Mouse (Mus musculus) embryonic facial prominence, embryonic 11.5 days (tissue): ENCODE data around the gene Smad1. TPM values are rescaled to one million over a fixed set of nuclear protein-coding genes. Genes with fewer than 3 reads are reported as not detected.

Experiments used
- ATAC-seq: fragments of 200-750 bp; cut with Nextera tagmentation; replicated peaks from 2 replicates; pipeline ENCODE4 v1.8.0; 2017; ENCODE audit warnings: low read depth; ENCODE audit not compliant: insufficient number of reproducible peaks, low FRiP score, low TSS enrichment
- DNase-seq: peaks from one replicate; pipeline ENCODE4 v3.0.0-alpha.2; 2015; ENCODE audit warnings: low spot score
- H3K27ac ChIP-seq: fragments of 300-500 bp; sonication (generic); replicated peaks from 2 replicates; pipeline ENCODE4 v1.5.1; 2014; ENCODE audit warnings: mild to moderate bottlenecking, low read depth, low read length, control low read depth
- H3K27me3 ChIP-seq: fragments of 300-500 bp; sonication (generic); 2 replicates; pipeline ENCODE4 v1.6.1; 2014; ENCODE audit warnings: mild to moderate bottlenecking, low read length, moderate library complexity, mixed read lengths; ENCODE audit not compliant: control insufficient read depth, insufficient read depth
- H3K36me3 ChIP-seq: fragments of 300-500 bp; sonication (generic); replicated peaks from 2 replicates; pipeline ENCODE4 v1.6.1; 2014; ENCODE audit warnings: low read depth, mild to moderate bottlenecking, low read length, moderate library complexity, mixed read lengths; ENCODE audit not compliant: control insufficient read depth, insufficient read depth
- H3K4me1 ChIP-seq: fragments of 300-500 bp; sonication (generic); 2 replicates; pipeline ENCODE4 v1.6.1; 2014; ENCODE audit warnings: low read length, mixed read lengths; ENCODE audit not compliant: control insufficient read depth, insufficient read depth
- H3K4me2 ChIP-seq: fragments of 300-500 bp; sonication (generic); 2 replicates; pipeline ENCODE4 v1.6.1; 2014; ENCODE audit warnings: low read depth, mild to moderate bottlenecking, control low read depth, low read length, moderate library complexity
- H3K4me3 ChIP-seq: fragments of 300-500 bp; sonication (generic); 2 replicates; pipeline ENCODE4 v1.5.1; 2014; ENCODE audit warnings: low read depth, low read length, control low read depth
- H3K9ac ChIP-seq: fragments of 300-500 bp; sonication (generic); replicated peaks from 2 replicates; pipeline ENCODE4 v1.6.1; 2014; ENCODE audit warnings: mild to moderate bottlenecking, control low read depth, low read length
- H3K9me3 ChIP-seq: fragments of 300-500 bp; sonication (generic); replicated peaks from 2 replicates; pipeline ENCODE4 v1.6.1; 2016; ENCODE audit warnings: mild to moderate bottlenecking, low read length, inconsistent platforms, mixed read lengths; ENCODE audit not compliant: control insufficient read depth
- WGBS: fragments of 180-500 bp; shearing (Covaris S2); extraction: QIAGEN DNeasy Blood & Tissue Kit; methylation state at CpG from one replicate; pipeline ENCODE4 v1.1.7; 2014; 5-methylcytosine and 5-hydroxymethylcytosine counted together
- polyA plus RNA-seq: library from polyadenylated mRNA; unstranded; fragments of >200 nt; fragmentation: Nextera tagmentation; extraction: Ambion mirVana; gene quantifications from 2 replicates; pipeline ENCODE4 v1.2.1, GENCODE M21; 2014

Gene Smad1
- polyA plus RNA-seq, 1 experiment from 2014 or later = 63.5 TPM

- Histone ChIP-seq H3K36me3 (no peaks in the 10 kb centered on the region), H3K9me3 (no peaks in the 10 kb centered on the region), H3K4me3 (no peak overlapping the region), H3K9ac (no peak overlapping the region), H3K4me2 (no peak overlapping the region), H3K27me3 (no peaks in the 10 kb centered on the region), H3K27ac (no peak overlapping the region), H3K4me1 (peaks cover 8% of the 10 kb centered on the region)
- 84% methylated on average over 1 of the region's 1 CpGs for WGBS
- ATAC-seq = no peak
- DNase-seq = no peak
These were observed 18.9 kb downstream of the Smad1 start for GRCm38 (mm10) chr8:79380386-79380785.

DNA sequence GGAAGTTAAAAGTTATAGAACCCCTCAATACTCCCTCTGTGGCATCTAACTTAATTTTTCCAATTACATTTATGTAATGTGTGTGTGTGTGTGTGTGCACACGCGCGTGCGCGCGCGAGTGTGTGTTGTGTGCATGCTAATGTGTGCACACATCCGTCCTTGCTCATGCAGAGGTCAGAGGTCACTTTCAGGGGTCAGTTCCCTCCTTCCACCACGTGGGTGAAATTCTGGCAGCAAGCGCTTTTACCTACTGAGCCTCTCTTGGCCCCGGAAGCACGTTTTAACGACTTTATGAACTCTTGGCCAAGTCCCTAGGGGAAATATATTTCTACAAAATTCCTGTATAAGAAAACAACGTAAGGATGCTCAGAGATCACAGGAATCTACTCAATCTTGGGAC, 19.3 kb downstream of the Smad1 start:
- Histone ChIP-seq H3K27ac (no peak overlapping the region), H3K4me3 (no peak overlapping the region), H3K36me3 (no peaks in the 10 kb centered on the region), H3K4me2 (no peak overlapping the region), H3K4me1 (peaks cover 8% of the 10 kb centered on the region), H3K27me3 (no peaks in the 10 kb centered on the region), H3K9ac (no peak overlapping the region), H3K9me3 (no peaks in the 10 kb centered on the region)
- WGBS = 65% methylated on average over 14 of the region's 14 CpGs
- ATAC-seq = no peak
- DNase-seq = no peak

- Histone ChIP-seq H3K36me3 (no peaks in the 10 kb centered on the region), H3K9ac (no peak overlapping the region), H3K27ac (no peak overlapping the region), H3K4me3 (no peak overlapping the region), H3K27me3 (no peaks in the 10 kb centered on the region), H3K4me1 (peaks cover 2% of the 10 kb centered on the region; the same call in 1 of the 2 replicates), H3K9me3 (no peaks in the 10 kb centered on the region), H3K4me2 (no peak overlapping the region)
- ATAC-seq (no peak), DNase-seq (no peak)
- WGBS = 82% methylated on average over 9 of the region's 9 CpGs
These were observed 22.7 kb downstream of the Smad1 start for GRCm38 (mm10) chr8:79376648-79377047.

- no peak overlapping the region for H3K4me2 ChIP-seq
- DNase-seq = no peak
- 89% methylated on average over 5 of the region's 5 CpGs for WGBS
These were observed 23.6 kb downstream of the Smad1 start for GRCm38 (mm10) chr8:79375775-79376123.

DNA sequence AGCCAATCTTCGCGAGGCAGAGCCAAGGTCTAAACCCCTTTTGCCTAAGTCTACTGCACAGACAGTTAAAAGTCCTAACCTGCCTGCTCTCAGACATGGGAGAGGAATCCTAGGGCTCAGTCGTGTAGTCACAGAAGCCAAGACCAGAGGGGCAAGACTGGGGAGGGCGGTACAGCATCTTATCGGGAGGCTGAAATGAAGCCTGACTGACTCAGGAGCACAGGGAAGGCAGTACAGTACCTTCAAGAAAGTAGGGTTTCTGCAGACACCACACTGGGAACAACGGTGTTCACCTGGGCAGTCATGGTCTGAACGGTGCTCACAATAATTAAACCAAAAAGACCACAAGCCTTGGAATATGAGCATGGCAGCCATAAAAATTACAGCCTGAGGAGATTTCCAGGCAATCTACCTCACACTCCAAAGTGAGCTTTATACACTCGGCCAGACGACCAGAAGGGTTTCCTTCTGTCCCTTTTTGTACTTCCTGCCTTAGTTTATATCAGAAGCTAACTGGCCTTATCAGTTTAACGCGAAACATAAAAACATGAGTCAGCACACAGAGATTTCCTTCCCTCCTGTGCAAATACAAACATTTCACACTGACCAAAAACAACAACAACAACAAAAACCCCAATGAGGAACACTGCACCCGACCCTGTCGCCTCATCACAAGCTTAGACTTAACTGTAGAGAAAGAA, 24.1 kb downstream of the Smad1 start:
- H3K4me3 ChIP-seq = no peak overlapping the region
- peaks cover 2% of the 10 kb centered on the region; the same call in 1 of the 2 replicates for H3K36me3 ChIP-seq
- peaks cover 2% of the 10 kb centered on the region; the same call in 1 of the 2 replicates for H3K4me1 ChIP-seq
- no peaks in the 10 kb centered on the region for H3K27me3 ChIP-seq
- no peak overlapping the region for H3K9ac ChIP-seq
- WGBS = 73% methylated on average over 13 of the region's 13 CpGs
- no peak overlapping the region for H3K4me2 ChIP-seq
- no peak overlapping the region for H3K27ac ChIP-seq
- H3K9me3 ChIP-seq = no peaks in the 10 kb centered on the region
- ATAC-seq = no peak
- no peak for DNase-seq

More at GRCm38 (mm10) chr8:79375775-79376123, 23.6 kb downstream of the Smad1 start:
- no peak for ATAC-seq
- Histone ChIP-seq H3K36me3 (no peaks in the 10 kb centered on the region), H3K9ac (no peak overlapping the region), H3K27me3 (no peaks in the 10 kb centered on the region), H3K4me1 (peaks cover 2% of the 10 kb centered on the region; the same call in 1 of the 2 replicates), H3K27ac (no peak overlapping the region), H3K4me3 (no peak overlapping the region), H3K9me3 (no peaks in the 10 kb centered on the region)

- H3K27ac ChIP-seq = no peak overlapping the region
- no peak overlapping the region for H3K4me2 ChIP-seq
- WGBS = 82% methylated on average over 5 of the region's 5 CpGs
- no peaks in the 10 kb centered on the region for H3K27me3 ChIP-seq
- no peak overlapping the region for H3K4me3 ChIP-seq
- ATAC-seq (no peak), DNase-seq (no peak)
- no peaks in the 10 kb centered on the region for H3K9me3 ChIP-seq
- H3K9ac ChIP-seq = no peak overlapping the region
- peaks cover 3% of the 10 kb centered on the region; the same call in 1 of the 2 replicates for H3K36me3 ChIP-seq
- H3K4me1 ChIP-seq = peaks cover 2% of the 10 kb centered on the region; the same call in 1 of the 2 replicates
These were observed 24.9 kb downstream of the Smad1 start for GRCm38 (mm10) chr8:79374410-79374809.

- H3K27me3 ChIP-seq = no peaks in the 10 kb centered on the region
- H3K9ac ChIP-seq = no peak overlapping the region
These were observed 25.8 kb downstream of the Smad1 start for GRCm38 (mm10) chr8:79373563-79373962.

DNA sequence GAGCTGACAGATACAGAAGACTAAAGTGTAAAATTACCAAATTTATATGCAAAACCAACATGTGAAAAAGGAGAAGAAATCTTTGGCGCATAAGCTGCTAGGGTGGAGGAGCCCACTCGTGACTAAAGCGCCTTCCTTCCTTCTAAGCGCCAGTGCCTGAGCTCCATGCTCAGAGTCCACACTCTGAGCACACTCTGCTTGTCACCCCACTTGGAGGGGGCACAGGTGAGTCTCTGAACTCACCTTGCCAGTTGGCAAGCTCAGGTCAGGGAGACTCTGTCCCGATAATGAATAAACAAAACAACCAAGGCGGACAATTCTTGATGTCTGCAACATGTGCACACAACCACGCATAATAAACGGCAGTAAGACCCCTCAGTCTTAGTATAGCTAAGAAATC, 26.4 kb downstream of the Smad1 start:
- Histone ChIP-seq H3K36me3 (peaks cover 7% of the 10 kb centered on the region), H3K27me3 (no peaks in the 10 kb centered on the region), H3K4me1 (peaks cover 2% of the 10 kb centered on the region; the same call in 1 of the 2 replicates), H3K9me3 (no peaks in the 10 kb centered on the region), H3K27ac (no peak overlapping the region), H3K4me3 (no peak overlapping the region), H3K9ac (no peak overlapping the region), H3K4me2 (no peak overlapping the region)
- 88% methylated on average over 8 of the region's 8 CpGs for WGBS
- DNase-seq (no peak), ATAC-seq (no peak)

More at GRCm38 (mm10) chr8:79373563-79373962, 25.8 kb downstream of the Smad1 start:
- WGBS = 91% methylated on average over 6 of the region's 6 CpGs
- H3K9me3 ChIP-seq = no peaks in the 10 kb centered on the region
- H3K36me3 ChIP-seq = peaks cover 7% of the 10 kb centered on the region
- peaks cover 2% of the 10 kb centered on the region; the same call in 1 of the 2 replicates for H3K4me1 ChIP-seq
- no peak overlapping the region for H3K4me2 ChIP-seq
- ATAC-seq (no peak), DNase-seq (no peak)
- no peak overlapping the region for H3K4me3 ChIP-seq
- H3K27ac ChIP-seq = no peak overlapping the region
